Mouse (Mus musculus): ENCODE results near the gene Fam155a.
"Not testable (repeated sequence)": the region's sequence is repeated elsewhere in the genome, so short reads cannot be mapped to it uniquely, and the experiment has no call there.

Gene Fam155a

GRCm38 (mm10) chr8:9660014-9660413 is 110.9 kb downstream of the Fam155a start:
- not testable (repeated sequence) for DNase-seq (ENCODE audit: low spot score)

- no peak for DNase-seq (ENCODE audit: low spot score)
These were observed 114.1 kb downstream of the Fam155a start for GRCm38 (mm10) chr8:9656901-9657300.

- DNase-seq (ENCODE audit: low spot score), result no peak
These were observed 116.1 kb downstream of the Fam155a start for GRCm38 (mm10) chr8:9654826-9655225.

GRCm38 (mm10) chr8:9653643-9654042 is 117.3 kb downstream of the Fam155a start:
- no peak for DNase-seq (ENCODE audit: low spot score)

GRCm38 (mm10) chr8:9638162-9638561 is 132.8 kb downstream of the Fam155a start:
- no peak for DNase-seq (ENCODE audit: low spot score)

- DNase-seq (ENCODE audit: low spot score), result peak; percentile 8
These were observed 135.7 kb downstream of the Fam155a start for GRCm38 (mm10) chr8:9635240-9635639.

GRCm38 (mm10) chr8:9607086-9607701 is 163.8 kb downstream of the Fam155a start:
- DNase-seq (ENCODE audit: low spot score), result no peak

- no peak for DNase-seq (ENCODE audit: low spot score)
These were observed 175.0 kb downstream of the Fam155a start for GRCm38 (mm10) chr8:9596003-9596402.

- DNase-seq (ENCODE audit: low spot score), result no peak
These were observed 189.1 kb downstream of the Fam155a start for GRCm38 (mm10) chr8:9581836-9582235.

- no peak for DNase-seq (ENCODE audit: low spot score)
These were observed 190.8 kb downstream of the Fam155a start for GRCm38 (mm10) chr8:9580192-9580591.

GRCm38 (mm10) chr8:9571977-9572376 is 199.0 kb downstream of the Fam155a start:
- no peak for DNase-seq (ENCODE audit: low spot score)

GRCm38 (mm10) chr8:9569516-9570170 is 201.3 kb downstream of the Fam155a start:
- no peak for DNase-seq (ENCODE audit: low spot score)

- DNase-seq (ENCODE audit: low spot score), result no peak
These were observed 221.8 kb downstream of the Fam155a start for GRCm38 (mm10) chr8:9549199-9549598.

- no peak for DNase-seq (ENCODE audit: low spot score)
These were observed 223.4 kb downstream of the Fam155a start for GRCm38 (mm10) chr8:9547558-9547954.

- no peak for DNase-seq (ENCODE audit: low spot score)
These were observed 223.9 kb downstream of the Fam155a start for GRCm38 (mm10) chr8:9546919-9547557.

- DNase-seq (ENCODE audit: low spot score), result no peak
These were observed 224.5 kb downstream of the Fam155a start for GRCm38 (mm10) chr8:9546429-9546828.

- DNase-seq (ENCODE audit: low spot score), result no peak
These were observed 225.3 kb downstream of the Fam155a start for GRCm38 (mm10) chr8:9545665-9546064.

GRCm38 (mm10) chr8:9535730-9536372 is 235.1 kb downstream of the Fam155a start:
- DNase-seq (ENCODE audit: low spot score), result no peak

GRCm38 (mm10) chr8:9526515-9526914 is 244.4 kb downstream of the Fam155a start:
- no peak for DNase-seq (ENCODE audit: low spot score)

GRCm38 (mm10) chr8:9521577-9521976 is 249.4 kb downstream of the Fam155a start:
- DNase-seq (ENCODE audit: low spot score), result no peak

- DNase-seq (ENCODE audit: low spot score), result no peak
These were observed 270.2 kb downstream of the Fam155a start for GRCm38 (mm10) chr8:9500751-9501150.

- no peak for DNase-seq (ENCODE audit: low spot score)
These were observed 276.7 kb downstream of the Fam155a start for GRCm38 (mm10) chr8:9494225-9494598.
